Mouse (Mus musculus): ENCODE measurements at regions not wholly inside any gene's neighbourhood (a gene's known extent, or its start where the extent isn't known, plus 50 kb on each side); places are given as distances from the start of the nearest gene placed in this dataset.

DNA sequence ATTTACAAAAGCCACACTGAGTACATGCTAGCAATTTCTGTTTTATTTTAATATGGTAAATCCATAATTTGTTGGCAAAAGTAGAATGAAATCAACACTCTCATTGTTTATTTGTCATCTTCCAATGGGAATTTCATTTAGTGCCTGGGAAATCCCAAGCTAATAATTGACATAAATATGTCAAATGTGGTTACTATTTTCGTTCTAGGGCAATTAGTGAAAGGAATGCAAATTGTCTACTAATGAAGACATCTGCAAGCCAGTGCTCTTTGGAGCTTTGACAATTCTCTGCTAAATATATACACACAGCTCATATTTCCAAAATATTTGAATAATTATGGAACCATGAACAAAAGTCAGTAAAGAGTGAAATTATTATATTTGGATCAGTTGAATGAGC, 134.8 kb upstream of the 4933436I01Rik start:
- WGBS = 42% methylated on average over 1 of the region's 1 CpGs
- no peaks in the 10 kb centered on the region for H3K9me3 ChIP-seq (replicated peaks; ENCODE audit: control insufficient read depth, low read length)

GRCm38 (mm10) chrX:68043990-68044740, 122.9 kb upstream of the 4933436I01Rik start:
- Histone ChIP-seq H3K36me3 (replicated peaks; ENCODE audit: control insufficient read depth, insufficient read depth, low read length) (no peaks in the 10 kb centered on the region), H3K4me1 (ENCODE audit: control insufficient read depth, insufficient read depth) (no peaks in the 10 kb centered on the region), H3K27ac (ENCODE audit: low read depth) (peak overlapping the region; percentile 43; the same call in 1 of the 2 replicates), H3K4me2 (ENCODE audit: low read depth, low read length) (peak overlapping the region; percentile 39), H3K4me3 (ENCODE audit: low read depth, low read length) (peak overlapping the region; percentile 21), H3K9ac (replicated peaks; ENCODE audit: low read depth, low read length) (no peak overlapping the region; the same call in 1 of the 2 replicates), H3K9me3 (replicated peaks; ENCODE audit: control insufficient read depth, low read length) (no peaks in the 10 kb centered on the region), H3K27me3 (ENCODE audit: control insufficient read depth, insufficient read depth, low read length) (no peaks in the 10 kb centered on the region)
- 49% methylated on average over 4 of the region's 4 CpGs for WGBS
- DNase-seq (ENCODE audit: low spot score) (peak; percentile 31), ATAC-seq (ENCODE audit: insufficient read depth, low read depth) (no peak)
- TF ChIP-seq CTCF (IDR thresholded peaks at IDR 0.05; ENCODE audit: low read depth) (no peak), EP300 (IDR thresholded peaks at IDR 0.05; ENCODE audit: low read depth) (no peak)

More for the DNA sequence above, 134.8 kb upstream of the 4933436I01Rik start:
- Histone ChIP-seq H3K4me3 (ENCODE audit: low read depth, low read length) (no peak overlapping the region), H3K9ac (replicated peaks; ENCODE audit: low read depth, low read length) (no peak overlapping the region), H3K4me1 (ENCODE audit: control insufficient read depth, insufficient read depth) (no peaks in the 10 kb centered on the region), H3K36me3 (replicated peaks; ENCODE audit: control insufficient read depth, insufficient read depth, low read length) (no peaks in the 10 kb centered on the region), H3K4me2 (ENCODE audit: low read depth, low read length) (no peak overlapping the region), H3K27me3 (ENCODE audit: control insufficient read depth, insufficient read depth, low read length) (no peaks in the 10 kb centered on the region), H3K27ac (ENCODE audit: low read depth) (no peak overlapping the region)
- TF ChIP-seq CTCF (IDR thresholded peaks at IDR 0.05; ENCODE audit: low read depth) = no peak
- TF ChIP-seq EP300 (IDR thresholded peaks at IDR 0.05; ENCODE audit: low read depth) = no peak
- DNase-seq (ENCODE audit: low spot score) (no peak), ATAC-seq (ENCODE audit: insufficient read depth, low read depth) (no peak)

Measured in heart, postnatal 0 days (tissue).